Mouse (Mus musculus) myocyte (in vitro differentiated cells): ENCODE data around the gene Galt.
"Not testable (repeated sequence)": the region's sequence is repeated elsewhere in the genome, so short reads cannot be mapped to it uniquely, and the experiment has no call there.

Experiments
- E2F4 ChIP-seq: IDR thresholded peaks from one replicate; pipeline ENCODE4 v1.6.1; 2011; ENCODE audit warnings: mild to moderate bottlenecking, control low read depth, moderate library complexity; ENCODE audit not compliant: insufficient read depth
- POLR2A ChIP-seq: IDR thresholded peaks from one replicate; pipeline ENCODE4 v1.6.1; 2011; ENCODE audit warnings: low read depth, mild to moderate bottlenecking, control low read depth, moderate library complexity; ENCODE audit not compliant: insufficient read length

GRCm38 (mm10) chr4:41783197-41783596 is 28.2 kb downstream of the Galt start:
- not testable (repeated sequence) for TF ChIP-seq E2F4, POLR2A
